Mouse (Mus musculus) left cerebral cortex, adult 18-20 months (tissue): Measurements from ENCODE around the gene Pam. TPM values are rescaled to one million over a fixed set of nuclear protein-coding genes. Genes with fewer than 3 reads are reported as not detected.
"Not testable (repeated sequence)": the region's sequence is repeated elsewhere in the genome, so short reads cannot be mapped to it uniquely, and the experiment has no call there.

Experiments used
- DNase-seq, 2 experiments: peaks; one replicate each; pipeline ENCODE4 v3.0.0; 2021 to 2022; ENCODE audit warnings: low spot score in 2 of 2, mixed read lengths in 1 of 2
- total RNA-seq, 2 experiments: library from RNA; stranded (reverse); gene quantifications; 2 replicates each; pipeline ENCODE4 v1.2.3; 2021

Gene Pam
- total RNA-seq, 2 experiments from 2014 or later, result 257 to 260 TPM

- no peak for DNase-seq
Measured at GRCm38 (mm10) chr1:97773362-97773761, 322.1 kb downstream of the Pam start.

DNA sequence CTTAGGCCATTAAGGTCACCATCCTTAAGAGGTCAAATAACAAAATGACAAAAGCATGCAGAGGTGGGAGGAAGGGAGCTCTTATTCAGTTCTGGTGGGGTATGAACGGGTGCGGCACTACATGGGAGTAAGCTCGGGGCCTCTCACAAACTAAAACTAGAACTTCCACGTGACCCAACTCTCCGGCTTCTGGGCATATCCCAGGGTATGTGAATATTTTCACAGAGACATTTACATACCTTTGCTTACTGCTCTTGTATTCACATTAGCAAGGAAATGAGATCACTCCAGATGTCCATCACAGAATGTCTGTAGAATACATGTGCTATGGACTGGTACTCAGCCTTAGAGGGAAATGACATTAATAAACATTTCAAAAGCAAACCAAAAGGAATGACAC lies 323.7 kb downstream of the Pam start:
- no peak for DNase-seq

DNA sequence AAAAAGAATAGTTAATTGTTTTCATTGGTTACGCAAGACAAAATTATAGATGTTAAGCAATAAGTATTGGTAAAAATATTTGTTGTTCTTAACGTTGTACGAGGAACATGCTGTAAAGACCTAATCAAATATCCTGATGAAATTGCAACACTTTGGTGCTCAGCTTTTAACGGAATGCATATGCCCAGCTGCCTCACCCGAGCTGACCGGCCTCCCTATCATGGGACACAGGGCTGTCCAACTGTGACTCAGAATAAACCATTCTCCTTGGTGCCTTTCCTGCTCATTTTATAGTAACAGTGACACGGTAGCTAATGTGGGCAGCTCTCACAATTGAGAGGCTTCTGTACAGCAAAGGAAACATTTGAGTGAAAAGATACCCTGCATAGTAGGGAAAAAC lies 324.3 kb downstream of the Pam start:
- DNase-seq, result no peak

GRCm38 (mm10) chr1:97769904-97770753 lies 325.3 kb downstream of the Pam start, which contains the start of the genes Gin1 and Ppip5k2:
Gene Gin1 (plus strand): TSS chr1:97770172.
Gene Ppip5k2 (minus strand): TSS chr1:97770411.
- peak; percentile 91 to 96 for DNase-seq

DNA sequence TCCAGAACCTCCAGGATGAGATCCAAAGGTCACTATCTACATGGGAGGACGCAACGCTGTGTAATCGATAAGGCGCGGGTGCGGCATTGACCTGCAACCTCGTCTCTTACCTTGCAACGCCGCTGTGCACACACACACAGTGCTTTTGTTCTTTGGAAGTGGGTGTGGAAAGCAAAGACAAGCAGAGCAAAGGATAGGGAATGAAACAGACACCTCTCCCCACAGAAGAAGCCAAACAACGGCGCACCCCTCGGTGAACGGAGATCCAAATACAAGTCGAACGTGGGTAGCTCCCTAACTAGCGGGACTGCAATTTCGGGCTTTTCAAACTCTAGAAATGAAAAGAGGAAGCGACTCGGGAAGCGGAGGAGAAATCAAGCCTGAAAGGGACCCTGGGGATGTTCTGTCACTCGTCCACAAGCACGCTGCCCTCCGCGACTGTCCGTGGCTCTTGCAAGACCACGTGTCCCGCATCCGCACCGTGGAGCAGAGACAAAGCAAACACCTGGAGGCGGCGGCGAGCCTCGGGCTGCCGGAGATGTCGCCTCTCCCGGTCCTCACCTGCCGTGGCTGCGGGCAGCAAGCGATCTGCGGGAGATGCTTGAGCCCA lies 326.0 kb downstream of the Pam start:
- peak in 1 of 2 experiments; percentile 39 for DNase-seq

DNA sequence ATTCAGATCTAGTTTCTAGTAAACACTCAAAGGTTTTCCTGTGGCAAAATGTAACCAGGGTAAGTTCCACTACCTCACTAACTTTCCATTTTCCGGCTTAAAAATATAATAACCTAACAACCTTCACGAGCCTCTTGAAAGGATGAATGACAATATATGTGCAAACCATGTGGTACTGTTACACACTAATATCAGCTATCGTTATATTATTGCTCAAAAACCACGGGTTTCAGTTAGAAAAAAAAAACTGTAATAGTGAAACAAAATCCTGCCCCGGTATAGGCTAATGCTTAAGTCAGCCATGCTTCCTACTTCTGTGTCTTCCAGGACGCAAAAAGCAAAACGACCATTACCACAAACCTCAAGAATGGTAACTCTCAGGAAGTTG lies 326.5 kb downstream of the Pam start:
- no peak for DNase-seq

DNA sequence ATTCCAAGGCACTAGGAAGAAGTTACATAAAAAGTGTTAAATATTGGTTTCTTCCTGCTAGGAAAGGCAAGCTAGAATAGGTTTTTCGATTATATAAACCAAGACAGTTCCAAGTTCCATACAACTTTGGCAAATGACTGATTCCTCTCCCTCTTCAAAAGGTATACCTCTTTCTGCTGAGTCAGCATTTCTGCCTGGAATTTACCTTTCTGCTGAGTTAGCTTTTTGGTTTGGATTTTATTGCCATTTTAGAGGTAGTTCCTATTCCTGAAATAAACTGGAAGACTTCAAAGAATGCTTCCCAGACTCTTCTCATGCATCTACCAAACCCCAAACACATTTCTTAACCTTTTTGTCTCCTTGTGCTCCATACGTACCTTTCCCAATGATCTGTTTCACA lies 327.4 kb downstream of the Pam start:
- DNase-seq, result no peak

GRCm38 (mm10) chr1:97765712-97766111 lies 329.7 kb downstream of the Pam start:
- not testable (repeated sequence) for DNase-seq

GRCm38 (mm10) chr1:97761477-97761876 lies 334.0 kb downstream of the Pam start:
- no peak for DNase-seq

DNA sequence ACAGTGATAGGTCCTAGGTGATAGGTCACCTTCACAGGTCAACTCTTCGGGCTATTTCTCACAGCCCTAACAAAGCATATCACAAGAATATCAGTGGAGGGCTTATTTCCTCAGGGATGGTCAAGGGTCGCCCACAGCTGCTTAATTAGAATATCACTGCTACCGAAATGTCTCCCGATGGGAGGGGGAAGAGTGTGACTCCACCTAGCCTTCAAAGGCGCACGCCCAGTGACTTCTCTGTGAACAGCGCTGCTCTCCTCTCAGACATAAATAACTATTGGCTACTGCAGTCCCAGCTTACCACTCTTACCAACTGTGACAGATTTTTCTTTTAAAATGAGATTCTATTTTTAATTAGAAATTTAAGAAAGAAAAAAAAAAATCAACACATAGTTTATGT lies 334.8 kb downstream of the Pam start:
- DNase-seq, result no peak

DNA sequence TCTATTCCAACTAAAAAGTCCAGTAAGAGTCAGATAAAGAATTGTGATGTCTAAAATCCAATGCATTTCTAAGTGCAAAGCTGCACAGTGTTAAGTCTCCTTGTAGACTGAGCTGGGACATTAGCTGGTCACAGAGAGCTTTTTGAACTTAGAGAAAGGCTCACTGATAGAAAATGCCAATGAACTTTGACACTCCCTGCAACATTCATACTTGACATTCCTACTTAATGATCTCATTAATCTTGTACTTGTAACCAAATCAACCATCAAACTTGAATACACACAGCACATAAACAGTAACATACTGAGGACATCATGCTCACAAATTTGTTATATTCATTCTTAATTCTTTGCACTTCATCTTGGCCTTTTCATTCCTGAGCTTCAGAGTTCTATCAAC lies 335.6 kb downstream of the Pam start:
- no peak for DNase-seq

DNA sequence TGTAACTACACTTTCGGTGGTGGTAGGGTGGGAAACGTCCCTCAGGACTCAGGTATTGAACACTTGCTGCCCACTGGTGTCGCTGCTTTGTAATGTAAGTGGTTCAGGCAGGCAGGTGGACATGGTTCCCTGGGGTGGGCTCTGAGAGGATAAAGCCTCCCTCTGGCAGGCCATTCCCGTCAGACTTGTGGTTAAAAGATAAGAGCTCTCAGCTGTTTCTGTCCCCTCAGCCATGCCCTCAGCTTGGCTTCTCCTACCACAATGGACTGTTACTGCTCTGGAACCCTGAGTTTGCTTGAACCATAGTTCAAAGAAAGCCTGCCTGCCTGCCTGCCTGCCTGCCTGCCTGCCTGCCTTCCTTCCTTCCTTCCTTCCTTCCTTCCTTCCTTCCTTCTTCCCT lies 341.1 kb downstream of the Pam start:
- DNase-seq, result no peak

- DNase-seq, result no peak
Measured at GRCm38 (mm10) chr1:97753216-97753615, 342.2 kb downstream of the Pam start.

DNA sequence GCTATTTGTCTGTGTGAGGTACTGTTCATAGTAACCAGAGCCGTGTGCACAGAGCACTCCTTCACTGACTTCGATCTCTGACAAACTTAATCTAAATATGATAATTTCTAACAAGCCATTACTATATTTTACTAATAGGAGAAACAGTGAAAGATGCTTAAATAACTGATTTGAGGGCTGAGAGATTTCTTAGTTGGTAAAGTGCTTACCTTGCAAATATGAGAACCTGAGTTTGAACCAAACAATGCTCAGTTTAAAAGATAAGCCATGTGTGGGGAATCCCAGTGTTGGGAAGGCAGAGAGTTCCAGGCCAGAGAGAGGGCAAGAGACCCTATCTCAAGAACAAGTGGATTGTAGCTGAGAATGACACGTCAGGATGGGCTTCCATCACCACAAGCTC lies 347.3 kb downstream of the Pam start:
- no peak for DNase-seq

DNA sequence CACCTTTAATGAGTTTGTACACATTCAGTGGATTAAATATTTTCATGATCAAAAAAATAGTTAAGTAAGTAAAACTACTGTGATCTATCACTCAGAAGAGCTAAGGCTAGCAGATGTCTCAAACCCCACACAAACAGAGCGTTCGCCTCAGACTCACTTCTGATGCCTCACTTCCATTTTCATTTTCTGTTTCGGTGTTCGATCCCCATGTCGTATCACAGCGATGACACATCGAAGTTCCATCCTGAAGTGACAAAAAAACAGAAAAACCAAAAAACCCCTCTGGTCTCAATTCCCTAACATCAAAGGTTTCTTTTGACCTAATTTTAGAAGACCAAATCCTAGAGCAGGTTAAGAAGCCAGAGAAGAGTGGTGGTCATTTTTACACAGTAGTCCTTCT lies 349.2 kb downstream of the Pam start:
- DNase-seq, result no peak

GRCm38 (mm10) chr1:97745712-97746111 lies 349.7 kb downstream of the Pam start:
- DNase-seq, result no peak
